Mouse (Mus musculus) c-Kit-positive CD71-negative TER-119-negative erythroid progenitor cells, embryonic 14.5 days (primary cell): ENCODE measurements around the gene Cfap97.
A peak's percentile ranks its signal among the peaks of the same experiment; 100 is the strongest.

ENCODE experiments used
- DNase-seq: peaks from one replicate; pipeline ENCODE4 v3.0.0-alpha.2; 2013; ENCODE audit warnings: low read depth

Gene Cfap97

GRCm38 (mm10) chr8:46153042-46153441, 1.5 kb downstream of the Cfap97 start:
- no peak for DNase-seq

- peak; percentile 87 for DNase-seq
Observed at GRCm38 (mm10) chr8:46162953-46163869, 11.6 kb downstream of the Cfap97 start.

- no peak for DNase-seq
Observed at GRCm38 (mm10) chr8:46163870-46164190, 12.3 kb downstream of the Cfap97 start.

- DNase-seq = no peak
Observed at GRCm38 (mm10) chr8:46173651-46174050, 22.1 kb downstream of the Cfap97 start.

GRCm38 (mm10) chr8:46180136-46180535, 28.6 kb downstream of the Cfap97 start:
- DNase-seq = no peak

GRCm38 (mm10) chr8:46185361-46185760, 33.8 kb downstream of the Cfap97 start:
- peak; percentile 44 for DNase-seq

GRCm38 (mm10) chr8:46193100-46193499, 41.5 kb downstream of the Cfap97 start:
- no peak for DNase-seq

- DNase-seq = no peak
Observed at GRCm38 (mm10) chr8:46196877-46197276, 45.3 kb downstream of the Cfap97 start.

- DNase-seq = no peak
Observed at GRCm38 (mm10) chr8:46197673-46198072, 46.1 kb downstream of the Cfap97 start.

GRCm38 (mm10) chr8:46202350-46202749, 50.8 kb downstream of the Cfap97 start:
- DNase-seq = no peak

- DNase-seq = no peak
Observed at GRCm38 (mm10) chr8:46204301-46204700, 52.7 kb downstream of the Cfap97 start.

GRCm38 (mm10) chr8:46204974-46205640, 53.5 kb downstream of the Cfap97 start:
- DNase-seq = no peak

GRCm38 (mm10) chr8:46206107-46206506, 54.5 kb downstream of the Cfap97 start:
- DNase-seq = no peak

GRCm38 (mm10) chr8:46208354-46208753, 56.8 kb downstream of the Cfap97 start:
- DNase-seq = no peak

GRCm38 (mm10) chr8:46209057-46209456, 57.5 kb downstream of the Cfap97 start:
- DNase-seq = no peak

GRCm38 (mm10) chr8:46210404-46211315, 59.1 kb downstream of the Cfap97 start, which contains the start of gene Slc25a4:
TSS of gene Slc25a4 (minus strand) at chr8:46211284.
- peak; percentile 81 for DNase-seq

- no peak for DNase-seq
Observed at GRCm38 (mm10) chr8:46211611-46212071, 60.1 kb downstream of the Cfap97 start.

GRCm38 (mm10) chr8:46212194-46212593, 60.6 kb downstream of the Cfap97 start:
- no peak for DNase-seq

GRCm38 (mm10) chr8:46213971-46214480, 62.5 kb downstream of the Cfap97 start:
- DNase-seq = no peak

- DNase-seq = no peak
Observed at GRCm38 (mm10) chr8:46216838-46217237, 65.3 kb downstream of the Cfap97 start.

- DNase-seq = no peak
Observed at GRCm38 (mm10) chr8:46220566-46220965, 69.0 kb downstream of the Cfap97 start.

- no peak for DNase-seq
Observed at GRCm38 (mm10) chr8:46225501-46225900, 73.9 kb downstream of the Cfap97 start.
